Comparison of ENCODE assay signal across 10 mouse cellular contexts in genomic region chr10:76391786-76392185, GRCm38 (mm10). TPM values are rescaled to one million over a fixed set of nuclear protein-coding genes. Genes with fewer than 3 reads are reported as not detected.
DNase-seq lines count a peak whose midpoint lies in the region; ATAC-seq and TF ChIP-seq lines count a peak whose summit lies in the region.
"Had no signal": no experiment of that assay in that cellular context is flagged by ENCODE, and none has a peak within 500 bp of the region (broad histone marks: within the 10 kb centered on the region; RNA-seq: fewer than 3 reads in every experiment).

No protein-coding gene starts in this region.

- no peaks in the 10 kb centered on the region for H3K4me1 ChIP-seq in liver, adult 2 months (ENCODE audit: control insufficient read depth, insufficient read depth, low read length)
- H3K4me1 ChIP-seq in liver, embryonic 11.5 days (replicated peaks; ENCODE audit: control insufficient read depth, insufficient read depth, low read length) = no peaks in the 10 kb centered on the region
- no peaks in the 10 kb centered on the region for H3K4me1 ChIP-seq in forebrain, embryonic 13.5 days
- H3K4me1 ChIP-seq: liver, embryonic 15.5 days had no signal

- ATAC-seq in liver, embryonic 11.5 days (replicated peaks; ENCODE audit: low FRiP score) = no peak
- no peak for ATAC-seq in monocyte, adult 5-6 weeks (replicated peaks; ENCODE audit: insufficient number of reproducible peaks, low FRiP score, low TSS enrichment, poor library complexity, severe bottlenecking)
- ATAC-seq in forebrain, embryonic 13.5 days = no peak

- 92% methylated on average over 9 of the region's 9 CpGs for WGBS in liver, adult 2 months
- 87% methylated on average over 9 of the region's 9 CpGs for WGBS in liver, embryonic 11.5 days
- 84% methylated on average over 9 of the region's 9 CpGs for WGBS in forebrain, embryonic 13.5 days

- H3K4me2 ChIP-seq in liver, embryonic 11.5 days = no peak overlapping the region
- H3K4me2 ChIP-seq in forebrain, embryonic 13.5 days = no peak overlapping the region
- H3K4me2 ChIP-seq: liver, embryonic 15.5 days had no signal

- peak; percentile 8 for DNase-seq in liver, adult 2 months (ENCODE audit: extremely low read depth, low read depth, low spot score)
- DNase-seq in liver, embryonic 11.5 days (ENCODE audit: low spot score) = no peak
- DNase-seq in ZHBTc4 (ENCODE audit: low read depth, low spot score) = peak; percentile 79
- DNase-seq in cerebellum, postnatal 14 days = peak; percentile 33 to 66
- peak; percentile 43 for DNase-seq in kidney, postnatal 10 days
- peak; percentile 40 for DNase-seq in skeletal muscle tissue, adult 2 months (ENCODE audit: low read depth, low spot score)

- H3K79me2 ChIP-seq in liver, adult 2 months (ENCODE audit: control insufficient read depth, insufficient read depth, low read length) = no peaks in the 10 kb centered on the region

- TF ChIP-seq POLR2A in liver, adult 2 months (IDR thresholded peaks at IDR 0.05; ENCODE audit: extremely low read depth, insufficient read depth, low read length) = no peak

- no peaks in the 10 kb centered on the region for H3K27me3 ChIP-seq in liver, adult 2 months (ENCODE audit: control insufficient read depth, insufficient read depth, low read length)
- no peaks in the 10 kb centered on the region for H3K27me3 ChIP-seq in liver, embryonic 11.5 days (replicated peaks; ENCODE audit: control insufficient read depth, insufficient read depth, low read length)
- H3K27me3 ChIP-seq in forebrain, embryonic 13.5 days = no peaks in the 10 kb centered on the region
- H3K27me3 ChIP-seq: liver, embryonic 15.5 days had no signal

- no peak overlapping the region for H3K9ac ChIP-seq in liver, adult 2 months (ENCODE audit: low read depth, low read length)
- no peak overlapping the region for H3K9ac ChIP-seq in liver, embryonic 11.5 days (ENCODE audit: low read depth, low read length)
- no peak overlapping the region for H3K9ac ChIP-seq in forebrain, embryonic 13.5 days
- H3K9ac ChIP-seq: liver, embryonic 15.5 days had no signal

- TF ChIP-seq CTCF in liver, adult 2 months (IDR thresholded peaks at IDR 0.05; ENCODE audit: low read depth, low read length) = peak; percentile 68

- H3K4me3 ChIP-seq in liver, adult 2 months (ENCODE audit: insufficient read depth, low read depth, low read length) = no peak overlapping the region
- no peak overlapping the region for H3K4me3 ChIP-seq in liver, embryonic 11.5 days (ENCODE audit: low read depth, low read length)
- no peak overlapping the region for H3K4me3 ChIP-seq in forebrain, embryonic 13.5 days
- H3K4me3 ChIP-seq: liver, embryonic 15.5 days had no signal

- no peak overlapping the region for H3K27ac ChIP-seq in liver, adult 2 months (replicated peaks; ENCODE audit: insufficient read depth, low read depth, low read length)
- no peak overlapping the region for H3K27ac ChIP-seq in liver, embryonic 11.5 days (ENCODE audit: low read depth, low read length)
- no peak overlapping the region for H3K27ac ChIP-seq in forebrain, embryonic 13.5 days
- H3K27ac ChIP-seq: liver, embryonic 15.5 days had no signal

- H3K9me3 ChIP-seq in liver, embryonic 11.5 days (ENCODE audit: control insufficient read depth, low read length) = no peaks in the 10 kb centered on the region
- no peaks in the 10 kb centered on the region for H3K9me3 ChIP-seq in forebrain, embryonic 13.5 days (replicated peaks)
- H3K9me3 ChIP-seq: liver, embryonic 15.5 days had no signal

- H3K36me3 ChIP-seq in liver, adult 2 months (ENCODE audit: control insufficient read depth, insufficient read depth, low read length) = peaks cover 15% of the 10 kb centered on the region
- H3K36me3 ChIP-seq in liver, embryonic 11.5 days (ENCODE audit: control insufficient read depth, insufficient read depth, low read length) = peaks cover 36% of the 10 kb centered on the region
- H3K36me3 ChIP-seq in forebrain, embryonic 13.5 days (ENCODE audit: poor library complexity, severe bottlenecking) = peaks cover 62% of the 10 kb centered on the region

RNA-seq across cellular contexts. Expression of gene Dip2a, which starts 46.7 kb away (rescaled TPM):
- total RNA-seq in liver, adult 2 months (2014; rRNA removed) = 2.0 and 2.6 TPM in 2 replicates
- polyA plus RNA-seq in liver, adult 2 months (2012; rRNA removed) = 1.6 and 1.7 TPM in 2 replicates
- polyA plus RNA-seq in liver, embryonic 11.5 days (2014; fragmentation: Nextera tagmentation; extraction: Ambion mirVana) = 1.9 and 2.0 TPM in 2 replicates
- 5.5 to 8.2 TPM (median 6.8 TPM) in 3 replicates for total RNA-seq in monocyte, adult 5-6 weeks (2017)
- polyA plus RNA-seq in forebrain, embryonic 13.5 days (2015; fragmentation: Nextera tagmentation; extraction: Ambion mirVana) = 10.2 and 10.4 TPM in 2 replicates

RNA-seq across cellular contexts. Expression of gene AC141477.1, which starts 48.5 kb away (rescaled TPM):
- total RNA-seq in liver, adult 2 months (2014; rRNA removed) = not detected in 2 replicates
- not detected in 2 replicates for polyA plus RNA-seq in liver, adult 2 months (2012; rRNA removed)
- polyA plus RNA-seq in liver, embryonic 11.5 days (2014; fragmentation: Nextera tagmentation; extraction: Ambion mirVana) = not detected in 2 replicates
- 23.2 to 90.2 TPM (median 54.9 TPM) in 3 replicates for total RNA-seq in monocyte, adult 5-6 weeks (2017)
- 2.1 TPM in 1 of 2 replicates, not detected in the other for polyA plus RNA-seq in forebrain, embryonic 13.5 days (2015; fragmentation: Nextera tagmentation; extraction: Ambion mirVana)
- polyA plus RNA-seq: frontal cortex, adult 2 months; liver, embryonic 15.5 days had no signal

RNA-seq across cellular contexts. Expression of gene Pcnt, which starts 50.8 kb away (rescaled TPM):
- 6.1 and 7.0 TPM in 2 replicates for total RNA-seq in liver, adult 2 months (2014; rRNA removed)
- polyA plus RNA-seq in liver, adult 2 months (2012; rRNA removed) = 3.6 and 5.1 TPM in 2 replicates
- polyA plus RNA-seq in liver, embryonic 11.5 days (2014; fragmentation: Nextera tagmentation; extraction: Ambion mirVana) = 17.9 and 27.6 TPM in 2 replicates
- 36.3 to 48.3 TPM (median 40.0 TPM) in 3 replicates for total RNA-seq in monocyte, adult 5-6 weeks (2017)
- 14.8 and 15.0 TPM in 2 replicates for polyA plus RNA-seq in forebrain, embryonic 13.5 days (2015; fragmentation: Nextera tagmentation; extraction: Ambion mirVana)

RNA-seq across cellular contexts. Expression of gene 2610028H24Rik, which starts 57.1 kb away (rescaled TPM):
- not detected in 2 replicates for total RNA-seq in liver, adult 2 months (2014; rRNA removed)
- polyA plus RNA-seq in liver, adult 2 months (2012; rRNA removed) = not detected in 2 replicates
- polyA plus RNA-seq in liver, embryonic 11.5 days (2014; fragmentation: Nextera tagmentation; extraction: Ambion mirVana) = not detected in 2 replicates
- total RNA-seq in monocyte, adult 5-6 weeks (2017) = not detected in 3 replicates
- polyA plus RNA-seq in forebrain, embryonic 13.5 days (2015; fragmentation: Nextera tagmentation; extraction: Ambion mirVana) = not detected in 2 replicates
- polyA plus RNA-seq: frontal cortex, adult 2 months; liver, embryonic 15.5 days had no signal
